Mouse (Mus musculus): ENCODE data around the gene Plau. TPM values are rescaled to one million over a fixed set of nuclear protein-coding genes. Genes with fewer than 3 reads are reported as not detected.
A peak's percentile ranks its signal among the peaks of the same experiment; 100 is the strongest.

Gene Plau
- total RNA-seq, 2 experiments from 2014 or later: 19.3 to 39.8 TPM

GRCm38 (mm10) chr14:20844671-20845576 lies 8.5 kb downstream of the Plau start:
- no peak for DNase-seq

GRCm38 (mm10) chr14:20845577-20846088 lies 9.2 kb downstream of the Plau start:
- no peak for DNase-seq

- DNase-seq: no peak
Measured at GRCm38 (mm10) chr14:20846214-20846613, 9.8 kb downstream of the Plau start.

GRCm38 (mm10) chr14:20847637-20848129 lies 11.2 kb downstream of the Plau start:
- DNase-seq: no peak

GRCm38 (mm10) chr14:20849753-20850152 lies 13.3 kb downstream of the Plau start:
- no peak for DNase-seq

- no peak for DNase-seq
Measured at GRCm38 (mm10) chr14:20850498-20850897, 14.0 kb downstream of the Plau start.

GRCm38 (mm10) chr14:20851776-20852175 lies 15.3 kb downstream of the Plau start:
- no peak for DNase-seq

GRCm38 (mm10) chr14:20861152-20861551 lies 24.7 kb downstream of the Plau start:
- no peak for DNase-seq

GRCm38 (mm10) chr14:20861559-20861958 lies 25.1 kb downstream of the Plau start:
- no peak for DNase-seq

GRCm38 (mm10) chr14:20863306-20864065 lies 27.0 kb downstream of the Plau start:
- DNase-seq: no peak

- no peak for DNase-seq
Measured at GRCm38 (mm10) chr14:20864192-20864591, 27.7 kb downstream of the Plau start.

GRCm38 (mm10) chr14:20865604-20866003 lies 29.1 kb downstream of the Plau start:
- no peak for DNase-seq

GRCm38 (mm10) chr14:20866365-20866764 lies 29.9 kb downstream of the Plau start:
- no peak for DNase-seq

- DNase-seq: no peak
Measured at GRCm38 (mm10) chr14:20870110-20870509, 33.6 kb downstream of the Plau start.

- DNase-seq: peak; percentile 37
Measured at GRCm38 (mm10) chr14:20871495-20871894, 35.0 kb downstream of the Plau start.

- peak; percentile 91 for DNase-seq
Measured at GRCm38 (mm10) chr14:20873307-20873706, 36.8 kb downstream of the Plau start.

- no peak for DNase-seq
Measured at GRCm38 (mm10) chr14:20873931-20874330, 37.5 kb downstream of the Plau start.

- DNase-seq: no peak
Measured at GRCm38 (mm10) chr14:20884691-20885090, 48.2 kb downstream of the Plau start.

GRCm38 (mm10) chr14:20885091-20885888 lies 48.8 kb downstream of the Plau start:
- DNase-seq: peak; percentile 13

- peak; percentile 72 for DNase-seq
Measured at GRCm38 (mm10) chr14:20886266-20886665, 49.8 kb downstream of the Plau start.

- DNase-seq: peak; percentile 26
Measured at GRCm38 (mm10) chr14:20887541-20888085, 51.2 kb downstream of the Plau start.

All from adrenal gland, postnatal 10 days (tissue).